Mouse (Mus musculus) olfactory bulb, adult 2 months (tissue): ENCODE measurements around the gene Depdc5.

Source experiments
- CTCF ChIP-seq: fragments of 200-500 bp; IDR thresholded peaks from 2 replicates; pipeline ENCODE4 v1.5.1; 2012; ENCODE audit warnings: low read depth, mild to moderate bottlenecking, low read length, moderate library complexity; ENCODE audit not compliant: insufficient read depth
- POLR2A ChIP-seq: fragments of 200-500 bp; IDR thresholded peaks from 2 replicates; pipeline ENCODE4 v1.6.1; 2012; ENCODE audit warnings: mild to moderate bottlenecking, low read depth, low read length, moderate library complexity; ENCODE audit not compliant: insufficient read depth

- TF ChIP-seq CTCF (no peak), POLR2A (no peak)
Measured at GRCm38 (mm10) chr5:32914071-32914470, 50.6 kb downstream of the Depdc5 start.
